Mouse (Mus musculus): ENCODE measurements around the gene Mast4. TPM values are rescaled to one million over a fixed set of nuclear protein-coding genes. Genes with fewer than 3 reads are reported as not detected.

Mast4 gene
- total RNA-seq, 2 experiments from 2014 or later, result 57.3 to 62.4 TPM

DNA sequence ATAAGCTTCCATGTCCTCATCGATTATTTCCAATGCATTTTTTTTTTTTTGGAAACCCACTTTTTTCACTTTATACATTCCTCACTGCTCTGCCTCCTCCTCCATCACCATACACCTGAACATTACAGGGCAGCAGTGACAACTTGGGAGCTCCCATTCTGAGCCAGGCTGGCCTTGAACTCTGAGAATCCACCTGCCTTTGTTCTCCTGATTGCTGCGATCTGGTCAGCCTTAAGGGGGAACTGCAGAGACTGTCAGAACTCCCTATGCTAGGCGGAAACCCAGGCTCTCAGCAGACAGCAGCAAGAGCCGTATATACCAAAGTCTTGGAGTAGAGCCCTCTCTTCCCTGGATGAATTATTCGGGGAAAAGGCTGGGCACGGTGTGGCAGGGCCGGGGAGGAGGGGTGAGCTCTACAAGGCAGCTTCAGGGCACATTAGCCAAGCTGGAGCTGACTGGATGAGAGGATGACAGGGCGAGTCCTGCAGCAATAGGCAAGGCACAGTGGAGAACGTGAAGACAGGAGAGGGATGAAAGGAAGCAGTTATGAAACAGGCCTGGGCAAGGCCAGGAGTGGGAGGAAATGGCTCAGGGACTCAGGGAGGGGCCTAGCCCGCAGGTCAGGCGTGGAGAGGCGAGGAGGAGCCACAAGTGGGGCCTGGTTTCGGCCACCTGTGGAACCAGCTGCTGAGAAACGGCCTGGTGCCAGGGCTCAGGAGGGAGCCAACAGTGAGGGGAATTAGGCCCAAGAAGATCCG, 435.7 kb downstream of the Mast4 start:
- no peak for TF ChIP-seq CTCF (IDR thresholded peaks at IDR 0.05)
- H3K27ac ChIP-seq, result 0 out of 2 replicates have a peak overlapping the region, but pooled peaks have one; percentile 7

GRCm38 (mm10) chr13:102896322-102896721, 438.0 kb downstream of the Mast4 start:
- no peak for DNase-seq (ENCODE audit: extremely low spot score in 1 of 2, low spot score in 2 of 2)
- peak overlapping the region; percentile 5; the same call in 1 of the 2 replicates for H3K27ac ChIP-seq
- intact Hi-C loops (cut with DNase I), result no loop called here
- H3K4me3 ChIP-seq, result no peak overlapping the region
- no peak for TF ChIP-seq CTCF (IDR thresholded peaks at IDR 0.05)

More for the DNA sequence above, 435.7 kb downstream of the Mast4 start:
- H3K4me3 ChIP-seq, result no peak overlapping the region
- intact Hi-C loops (cut with DNase I), result no loop called here
- DNase-seq (ENCODE audit: extremely low spot score in 1 of 2, low spot score in 2 of 2), result no peak

DNA sequence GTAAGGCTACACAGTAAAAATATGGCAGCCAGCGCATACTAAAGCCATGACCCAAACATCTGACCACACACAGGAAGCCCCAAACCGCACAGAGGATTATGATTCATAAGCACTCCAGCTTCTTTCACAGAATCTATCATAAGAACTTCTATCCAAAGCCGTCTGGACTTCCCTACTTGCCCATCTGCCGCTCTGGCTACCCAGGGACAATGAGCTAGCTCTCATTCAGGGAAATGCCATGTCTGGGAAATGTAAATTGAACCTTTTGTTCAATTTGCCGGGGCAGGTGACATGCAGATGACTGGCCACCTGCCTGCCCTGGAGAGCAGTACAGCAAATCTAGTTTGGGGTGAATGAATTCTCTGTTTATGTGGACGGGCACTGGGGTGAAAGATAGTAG, 438.4 kb downstream of the Mast4 start:
- no peak for DNase-seq (ENCODE audit: extremely low spot score in 1 of 2, low spot score in 2 of 2)
- TF ChIP-seq CTCF (IDR thresholded peaks at IDR 0.05), result no peak
- Histone ChIP-seq H3K27ac (no peak overlapping the region; the same call in 1 of the 2 replicates), H3K4me3 (no peak overlapping the region)
- intact Hi-C loops (cut with DNase I), result no loop called here

GRCm38 (mm10) chr13:102894287-102895234, 439.7 kb downstream of the Mast4 start:
- intact Hi-C loops (cut with DNase I), result no loop called here
- Histone ChIP-seq H3K4me3 (no peak overlapping the region; the same call in 1 of the 2 replicates), H3K27ac (peak overlapping the region; percentile 21; the same call in 1 of the 2 replicates)
- TF ChIP-seq CTCF (IDR thresholded peaks at IDR 0.05), result no peak
- no peak for DNase-seq (ENCODE audit: extremely low spot score in 1 of 2, low spot score in 2 of 2)

DNA sequence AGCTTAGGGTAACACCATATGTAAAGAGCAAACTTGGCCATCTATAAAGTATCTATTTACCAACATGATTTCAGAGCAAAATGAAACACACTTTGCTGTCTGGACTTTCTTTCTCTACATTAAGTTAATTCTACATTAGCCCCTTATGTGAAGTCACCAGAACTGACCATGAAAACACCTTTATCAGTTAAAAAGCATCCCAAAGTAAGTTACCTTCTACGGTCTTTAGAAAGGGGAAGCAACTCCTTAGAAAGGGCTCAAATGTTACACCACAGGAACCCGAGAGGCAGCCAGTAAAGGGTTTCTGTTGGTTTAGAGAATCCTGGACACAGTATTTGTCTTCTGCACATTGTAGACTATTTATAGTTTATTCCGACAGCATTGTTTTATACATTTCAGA, 441.5 kb downstream of the Mast4 start:
- H3K4me3 ChIP-seq, result no peak overlapping the region
- intact Hi-C loops (cut with DNase I), result no loop called here
- H3K27ac ChIP-seq, result no peak overlapping the region
- DNase-seq (ENCODE audit: extremely low spot score in 1 of 2, low spot score in 2 of 2), result no peak
- no peak for TF ChIP-seq CTCF (IDR thresholded peaks at IDR 0.05)

DNA sequence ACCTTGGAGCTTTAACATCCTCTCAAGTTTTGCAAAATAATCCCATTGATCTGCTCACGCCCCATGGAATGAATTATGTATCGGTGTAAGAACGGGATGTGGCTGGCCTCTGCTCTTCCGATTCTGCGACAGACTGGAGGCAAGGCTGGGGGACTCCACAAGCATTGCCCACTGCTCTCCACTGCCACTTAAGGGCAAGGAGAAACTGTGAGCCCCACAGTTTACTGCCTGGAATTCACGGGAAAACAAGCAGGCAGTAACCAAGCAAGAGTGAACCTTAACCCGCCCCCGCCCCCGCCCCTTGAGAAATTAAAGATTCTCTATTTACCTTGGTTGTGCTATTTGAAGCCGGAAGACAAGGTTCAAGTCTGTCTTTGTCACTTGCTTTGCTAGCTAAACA, 444.3 kb downstream of the Mast4 start:
- intact Hi-C loops (cut with DNase I), result no loop called here
- TF ChIP-seq CTCF (IDR thresholded peaks at IDR 0.05), result no peak
- Histone ChIP-seq H3K27ac (no peak overlapping the region), H3K4me3 (no peak overlapping the region)
- no peak for DNase-seq (ENCODE audit: extremely low spot score in 1 of 2, low spot score in 2 of 2)

DNA sequence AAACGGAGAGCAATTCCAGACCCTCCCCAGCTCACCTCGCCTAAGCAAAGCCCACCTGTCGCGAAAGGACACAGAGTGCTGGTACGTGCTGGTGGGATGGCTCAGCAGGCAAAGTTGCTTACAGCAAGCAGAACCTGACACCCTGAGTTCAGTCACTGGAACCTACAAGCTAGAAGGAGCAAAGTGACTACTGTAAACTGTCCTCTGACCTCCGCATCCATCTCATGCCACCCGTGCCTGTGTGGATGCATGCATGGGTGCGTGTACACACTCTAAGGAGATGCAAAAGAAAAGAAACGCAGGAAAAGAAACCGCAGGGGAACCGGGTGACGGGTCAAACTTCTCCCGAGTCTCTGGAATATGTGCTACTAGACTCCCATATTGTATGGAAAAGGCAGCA, 444.8 kb downstream of the Mast4 start:
- no peak for TF ChIP-seq CTCF (IDR thresholded peaks at IDR 0.05)
- no peak overlapping the region for H3K4me3 ChIP-seq
- DNase-seq (ENCODE audit: extremely low spot score in 1 of 2, low spot score in 2 of 2), result no peak
- intact Hi-C loops (cut with DNase I), result no loop called here
- H3K27ac ChIP-seq, result no peak overlapping the region

DNA sequence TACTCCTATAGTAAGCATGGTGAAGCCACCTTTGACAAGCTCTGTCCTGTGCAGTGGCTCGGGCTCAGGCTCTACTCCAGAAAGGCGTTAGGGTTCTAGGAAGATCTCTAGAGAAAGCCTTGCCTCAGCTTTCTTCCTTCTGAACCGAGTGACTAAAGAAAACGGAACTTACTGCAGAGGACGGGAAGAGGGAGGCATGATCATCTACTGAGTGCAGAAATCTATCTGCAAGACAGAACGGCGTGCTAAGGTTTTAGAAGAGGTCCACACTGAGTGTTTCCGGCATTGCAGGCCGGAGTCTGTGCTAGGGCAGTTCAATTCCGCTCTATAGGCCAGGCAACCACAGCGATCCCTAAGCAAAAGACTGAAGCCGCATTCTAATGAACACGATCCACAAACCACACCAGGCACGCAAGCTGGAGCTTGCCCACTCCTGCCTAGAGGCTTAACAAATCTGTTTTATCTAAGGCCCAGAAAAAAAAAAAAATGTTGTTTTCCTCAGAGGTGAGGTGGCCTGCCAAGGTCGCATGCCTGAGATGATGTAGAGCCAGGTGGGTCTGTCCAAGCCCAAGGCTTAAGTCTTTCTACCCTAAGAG, 445.3 kb downstream of the Mast4 start:
- Histone ChIP-seq H3K4me3 (no peak overlapping the region), H3K27ac (peak overlapping the region; percentile 63; the same call in 1 of the 2 replicates)
- intact Hi-C loops (cut with DNase I), result no loop called here
- no peak for TF ChIP-seq CTCF (IDR thresholded peaks at IDR 0.05)
- no peak for DNase-seq (ENCODE audit: extremely low spot score in 1 of 2, low spot score in 2 of 2)

DNA sequence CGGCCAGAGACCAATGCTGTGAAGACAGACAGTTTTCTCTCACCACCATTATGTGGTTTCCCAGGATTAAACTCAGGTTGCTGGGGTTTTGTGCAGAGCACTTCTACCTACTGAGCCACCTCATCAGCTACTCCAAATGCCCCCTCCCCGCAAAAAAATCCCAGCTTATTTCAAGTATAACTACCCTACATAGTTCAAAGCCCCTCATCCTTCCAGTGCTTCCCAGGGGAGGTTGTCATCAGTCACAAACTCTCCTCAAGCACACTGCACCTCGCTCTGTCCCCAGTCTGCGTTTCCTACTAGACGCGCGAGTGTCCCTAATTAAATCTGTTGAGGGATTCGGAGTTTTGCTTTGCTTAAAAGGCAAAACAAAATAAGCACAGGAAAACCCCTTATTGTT, 446.1 kb downstream of the Mast4 start:
- Histone ChIP-seq H3K4me3 (no peak overlapping the region), H3K27ac (no peak overlapping the region; the same call in 1 of the 2 replicates)
- DNase-seq (ENCODE audit: extremely low spot score in 1 of 2, low spot score in 2 of 2), result no peak
- TF ChIP-seq CTCF (IDR thresholded peaks at IDR 0.05), result no peak
- intact Hi-C loops (cut with DNase I), result no loop called here

DNA sequence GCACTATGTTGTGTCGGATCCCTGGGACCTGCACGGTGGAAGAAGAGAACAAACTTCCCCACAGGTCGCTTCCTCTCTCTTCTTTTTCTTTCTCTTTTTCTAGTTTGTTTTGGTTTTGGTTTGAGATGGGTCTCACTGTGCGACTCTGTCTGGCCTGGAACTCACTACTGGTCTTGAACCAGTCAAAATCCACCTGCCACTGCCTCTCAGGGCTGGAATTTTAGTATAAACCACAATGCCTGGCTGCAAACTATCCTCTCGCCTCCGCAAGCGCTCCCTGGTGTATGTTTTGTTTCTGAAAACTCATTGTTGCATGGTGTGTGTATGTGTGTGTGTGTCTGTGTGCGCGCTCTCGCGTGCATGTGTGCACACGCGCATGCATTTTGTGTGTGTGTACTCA, 446.8 kb downstream of the Mast4 start:
- DNase-seq (ENCODE audit: extremely low spot score in 1 of 2, low spot score in 2 of 2), result no peak
- intact Hi-C loops (cut with DNase I), result no loop called here
- no peak for TF ChIP-seq CTCF (IDR thresholded peaks at IDR 0.05)
- no peak overlapping the region for H3K4me3 ChIP-seq
- no peak overlapping the region for H3K27ac ChIP-seq

GRCm38 (mm10) chr13:102886788-102887187, 447.5 kb downstream of the Mast4 start:
- intact Hi-C loops (cut with DNase I), result no loop called here
- H3K27ac ChIP-seq, result no peak overlapping the region

GRCm38 (mm10) chr13:102886147-102886546, 448.1 kb downstream of the Mast4 start:
- intact Hi-C loops (cut with DNase I), result no loop called here
- DNase-seq (ENCODE audit: extremely low spot score in 1 of 2, low spot score in 2 of 2), result no peak
- TF ChIP-seq CTCF (IDR thresholded peaks at IDR 0.05), result no peak
- Histone ChIP-seq H3K4me3 (no peak overlapping the region), H3K27ac (no peak overlapping the region)

More at GRCm38 (mm10) chr13:102886788-102887187, 447.5 kb downstream of the Mast4 start:
- no peak overlapping the region for H3K4me3 ChIP-seq
- TF ChIP-seq CTCF (IDR thresholded peaks at IDR 0.05), result no peak
- no peak for DNase-seq (ENCODE audit: extremely low spot score in 1 of 2, low spot score in 2 of 2)
